Mouse (Mus musculus) embryonic stem cell, embryonic (primary cell): Measurements from ENCODE around the gene Chek2.

Experiments
- CTCF ChIA-PET, 4 experiments: fragments of 300-600 bp in 2 of 4; fragments of 350-600 bp in 2 of 4; sonication (Branson Sonifier 250); formaldehyde crosslinking; loops; one replicate each; lab custom pipeline; 2022; ENCODE audit warnings: inconsistent platforms in 2 of 4; lab: Charles Lee
- POLR2A ChIA-PET, 4 experiments: fragments of 300-600 bp in 2 of 4; fragments of 350-600 bp in 2 of 4; sonication (Branson Sonifier 250); formaldehyde crosslinking; loops; one replicate each; lab custom pipeline; 2022; ENCODE audit warnings: antibody characterized with exemption in 4 of 4, inconsistent platforms in 1 of 4; lab: Charles Lee

Gene Chek2

GRCm38 (mm10) chr5:110873160-110873559 is 33.4 kb downstream of the Chek2 start:
- POLR2A ChIA-PET = interaction anchor here in 3 of 4 experiments (0.6 to 1.2 kb wide), 6 partner anchors 9 to 401 kb away, joined by 3 to 6 read pairs (median 3); no protein-coding TSS in a partner anchor
- CTCF ChIA-PET = interaction anchor here in 2 of 4 experiments (0.7 kb wide), 3 partner anchors 41 to 292 kb away, joined by 3 to 5 read pairs (median 5); partner anchors contain the start of gene Ulk1 (in 1 of the 2)

GRCm38 (mm10) chr5:110874711-110875110 is 34.9 kb downstream of the Chek2 start:
- POLR2A ChIA-PET = interaction anchor here in 1 of 4 experiments (1.0 kb wide), 2 partner anchors 9 to 71 kb away, joined by 3 to 5 read pairs; no protein-coding TSS in a partner anchor
- CTCF ChIA-PET = no interaction called here

- CTCF ChIA-PET = no interaction called here
- POLR2A ChIA-PET = interaction anchor here in 2 of 4 experiments (0.6 to 1.3 kb wide), 4 partner anchors 10 to 104 kb away, joined by 3 to 7 read pairs (median 4); partner anchors contain the start of gene Ep400 (in 1 of the 2)
These were observed 35.5 kb downstream of the Chek2 start for GRCm38 (mm10) chr5:110875286-110875685.

GRCm38 (mm10) chr5:110877666-110878505 is 38.1 kb downstream of the Chek2 start:
- ChIA-PET CTCF (interaction anchor here in 3 of 4 experiments (0.6 to 1.2 kb wide), 4 partner anchors 37 to 392 kb away, joined by 3 to 4 read pairs (median 3); no protein-coding TSS in a partner anchor), POLR2A (interaction anchor here (0.6 to 2.0 kb wide), 24 partner anchors 8 to 408 kb away, joined by 3 to 11 read pairs (median 4); partner anchors contain the start of genes Ep400 (in 2 of the 4) and Ulk1 (in 2 of the 4))

- ChIA-PET CTCF (interaction anchor here in 2 of 4 experiments (1.2 to 1.3 kb wide), 2 partner anchors 38 kb away, joined by 3 to 4 read pairs; no protein-coding TSS in a partner anchor), POLR2A (interaction anchor here (0.6 to 2.7 kb wide), 23 partner anchors 8 to 409 kb away, joined by 3 to 11 read pairs (median 4); partner anchors contain the start of genes Ulk1 (in 2 of the 4) and Ep400 (in 1 of the 4))
These were observed 38.7 kb downstream of the Chek2 start for GRCm38 (mm10) chr5:110878526-110878925.

GRCm38 (mm10) chr5:110879042-110879441 is 39.3 kb downstream of the Chek2 start:
- CTCF ChIA-PET = interaction anchor here in 2 of 4 experiments (0.8 to 1.3 kb wide), 3 partner anchors 39 to 390 kb away, joined by 3 to 5 read pairs (median 3); no protein-coding TSS in a partner anchor
- POLR2A ChIA-PET = interaction anchor here in 3 of 4 experiments (0.7 to 2.7 kb wide), 28 partner anchors 8 to 706 kb away, joined by 3 to 14 read pairs (median 4); partner anchors contain the start of genes Ep400 (in 2 of the 3) and Ulk1 (in 2 of the 3)

DNA sequence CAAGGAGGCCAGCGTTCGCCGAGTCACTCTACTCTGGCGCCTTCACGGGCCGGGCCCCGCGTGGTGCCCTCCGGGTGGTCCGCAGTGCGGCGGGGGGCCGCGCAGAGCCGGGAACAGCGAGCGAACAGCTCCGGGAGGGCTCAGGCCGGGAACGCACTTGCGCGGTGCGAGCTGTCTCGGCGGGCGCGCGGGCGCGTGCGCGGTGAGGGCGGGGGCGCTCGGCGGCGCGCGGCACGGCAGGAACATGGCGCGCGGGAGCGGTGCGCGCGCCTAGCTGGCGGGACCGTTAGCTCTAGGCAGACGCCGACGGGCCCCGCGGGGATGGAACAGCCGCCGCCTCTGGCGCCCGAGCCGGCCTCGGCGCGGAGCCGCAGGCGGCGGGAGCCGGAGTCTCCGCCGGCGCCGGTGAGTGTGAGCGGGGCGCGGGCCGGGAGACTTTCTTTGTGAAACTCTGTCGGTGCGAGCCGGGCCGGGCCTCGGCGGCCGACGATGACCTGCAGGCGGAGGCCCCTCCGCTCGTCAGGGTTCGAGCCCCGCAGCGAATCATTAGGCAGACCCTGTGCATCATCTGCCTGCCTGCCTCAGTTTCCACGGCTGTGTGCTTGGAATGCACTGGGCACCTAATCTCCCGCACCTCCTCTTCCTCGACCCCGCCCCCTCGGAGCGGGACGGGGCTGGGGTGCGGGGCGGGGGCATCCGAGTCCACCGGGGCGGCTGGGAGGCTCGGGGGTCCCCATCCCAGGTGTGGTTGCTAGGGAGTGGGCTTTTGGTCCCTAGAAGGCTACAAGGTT is 40.0 kb downstream of the Chek2 start, which contains the start of gene Ttc28:
Ttc28 (plus strand) TSS at position 220 of the 791 bp plus-strand sequence.
- CTCF ChIA-PET = interaction anchor here in 3 of 4 experiments (0.5 to 1.5 kb wide), 5 partner anchors 39 to 390 kb away, joined by 3 to 7 read pairs (median 3); no protein-coding TSS in a partner anchor
- POLR2A ChIA-PET = interaction anchor here (0.6 to 2.7 kb wide), 37 partner anchors 9 to 1465 kb away, joined by 3 to 14 read pairs (median 4); partner anchors contain the start of genes Ep400 (in 2 of the 4) and Ulk1 (in 2 of the 4)

GRCm38 (mm10) chr5:110888596-110888995 is 48.8 kb downstream of the Chek2 start:
- POLR2A ChIA-PET = interaction anchor here in 1 of 4 experiments (0.7 kb wide), 1 partner anchor 66 kb away, joined by 6 read pairs; no protein-coding TSS in a partner anchor
- CTCF ChIA-PET = interaction anchor here in 1 of 4 experiments (0.6 kb wide), 1 partner anchor 269 kb away, joined by 3 read pairs; no protein-coding TSS in a partner anchor

GRCm38 (mm10) chr5:110889945-110890344 is 50.2 kb downstream of the Chek2 start:
- CTCF ChIA-PET = no interaction called here
- POLR2A ChIA-PET = interaction anchor here in 1 of 4 experiments (2.3 kb wide), 1 partner anchor 10 kb away, joined by 7 read pairs; the partner anchor contains the start of gene Ttc28

DNA sequence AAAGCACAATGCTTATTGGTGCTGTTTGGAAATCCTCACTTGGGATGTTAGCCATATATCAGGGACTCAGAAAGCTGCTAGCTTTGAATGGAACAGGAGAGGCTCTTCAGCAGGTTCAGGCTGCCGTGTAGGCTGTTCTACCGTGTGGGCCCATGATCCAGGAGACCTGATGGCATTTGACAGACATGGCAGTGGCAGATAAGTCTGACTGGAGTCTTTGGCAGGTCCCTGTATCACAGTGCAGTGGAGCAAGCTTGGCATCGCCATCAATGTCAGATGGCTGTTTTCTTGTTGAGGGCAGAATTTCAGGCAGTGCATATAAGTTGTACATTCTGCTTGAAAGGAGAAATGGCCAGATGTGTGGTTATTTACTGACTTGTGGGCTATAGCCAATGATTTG is 50.8 kb downstream of the Chek2 start:
- POLR2A ChIA-PET = interaction anchor here in 2 of 4 experiments (0.7 to 2.3 kb wide), 2 partner anchors 10 kb away, joined by 7 to 11 read pairs; partner anchors contain the start of gene Ttc28 (in 2 of the 2)

GRCm38 (mm10) chr5:110897114-110897788 is 57.5 kb downstream of the Chek2 start:
- CTCF ChIA-PET = interaction anchor here in 1 of 4 experiments (0.6 kb wide), 1 partner anchor 444 kb away, joined by 3 read pairs; no protein-coding TSS in a partner anchor
- POLR2A ChIA-PET = interaction anchor here in 2 of 4 experiments (0.7 to 1.1 kb wide), 2 partner anchors 258 to 281 kb away, joined by 4 read pairs; no protein-coding TSS in a partner anchor

More for the DNA sequence above, 50.8 kb downstream of the Chek2 start:
- CTCF ChIA-PET = no interaction called here

- POLR2A ChIA-PET = interaction anchor here in 2 of 4 experiments (0.7 kb wide), 2 partner anchors 44 to 280 kb away, joined by 3 to 4 read pairs; no protein-coding TSS in a partner anchor
These were observed 58.4 kb downstream of the Chek2 start for GRCm38 (mm10) chr5:110898169-110898568.

DNA sequence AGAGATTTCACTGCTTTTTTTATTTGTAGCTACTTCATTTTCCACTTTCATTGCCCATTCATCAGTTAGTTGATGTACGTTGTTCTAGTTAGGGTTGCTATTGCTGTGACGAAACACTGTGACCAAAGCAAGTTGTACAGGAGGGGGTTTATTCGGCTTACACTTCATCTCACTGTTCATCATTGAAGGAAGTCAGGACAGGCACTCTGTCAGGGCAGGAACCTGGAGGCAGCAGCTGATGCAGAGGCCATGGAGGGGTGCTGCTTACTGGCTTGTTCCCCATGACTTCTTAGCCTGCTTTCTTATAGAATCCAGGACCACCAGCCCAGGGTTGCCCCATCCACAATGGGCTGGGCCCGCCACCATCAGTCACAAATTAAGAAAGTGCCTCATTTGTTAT is 59.0 kb downstream of the Chek2 start:
- ChIA-PET POLR2A (interaction anchor here in 1 of 4 experiments (0.7 kb wide), 1 partner anchor 273 kb away, joined by 3 read pairs; no protein-coding TSS in a partner anchor), CTCF (no interaction called here)

More at GRCm38 (mm10) chr5:110898169-110898568, 58.4 kb downstream of the Chek2 start:
- CTCF ChIA-PET = interaction anchor here in 1 of 4 experiments (0.6 kb wide), 1 partner anchor 311 kb away, joined by 3 read pairs; no protein-coding TSS in a partner anchor

DNA sequence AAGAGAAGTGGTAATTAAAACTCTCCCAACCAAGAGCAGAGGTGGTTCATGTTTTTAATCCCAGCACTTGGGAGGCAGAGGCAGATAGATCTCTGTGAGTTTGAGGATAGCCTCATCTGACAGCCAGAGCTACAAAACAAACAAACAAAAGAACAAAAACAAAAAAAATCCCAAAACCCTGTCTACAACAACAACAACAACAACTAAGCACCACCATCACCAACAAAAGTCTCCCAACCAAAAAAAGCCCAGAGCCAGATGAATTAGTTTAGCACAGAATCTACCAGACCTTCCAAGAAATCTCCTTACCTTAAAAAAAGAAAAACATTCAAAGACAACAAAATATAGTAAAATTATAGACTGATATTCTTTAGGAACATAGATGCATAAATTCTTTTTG is 60.6 kb downstream of the Chek2 start:
- CTCF ChIA-PET = no interaction called here
- POLR2A ChIA-PET = no interaction called here

- ChIA-PET POLR2A (no interaction called here), CTCF (no interaction called here)
These were observed 66.9 kb downstream of the Chek2 start for GRCm38 (mm10) chr5:110906708-110907107.

DNA sequence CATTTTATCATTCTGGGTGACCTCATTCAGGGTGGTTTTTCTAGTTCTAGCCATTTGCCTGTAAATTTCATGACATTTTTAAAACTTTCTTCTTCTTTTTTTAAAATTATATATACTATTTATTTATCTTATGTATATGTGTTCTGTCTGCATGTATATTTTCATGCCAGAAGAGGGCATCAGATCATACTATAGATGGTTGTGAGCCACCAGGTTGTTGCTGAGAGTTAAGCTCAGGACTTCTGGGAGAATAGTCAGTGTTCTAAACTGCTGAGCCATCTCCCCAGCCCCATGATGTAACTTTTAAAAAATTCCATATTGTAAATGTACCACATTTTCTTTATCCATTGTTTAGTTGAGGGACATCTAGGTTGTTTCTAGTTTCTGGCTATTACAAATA is 69.1 kb downstream of the Chek2 start:
- POLR2A ChIA-PET = interaction anchor here in 1 of 4 experiments (1.4 kb wide), 1 partner anchor 60 kb away, joined by 3 read pairs; no protein-coding TSS in a partner anchor
- CTCF ChIA-PET = interaction anchor here in 2 of 4 experiments (0.8 to 2.3 kb wide), 3 partner anchors 348 to 361 kb away, joined by 3 to 7 read pairs (median 4); no protein-coding TSS in a partner anchor
